Mouse (Mus musculus) CD8-positive naive resting alpha-beta T cell, adult 57 days (primary cell): ENCODE measurements around the gene AK157302. TPM values are rescaled to one million over a fixed set of nuclear protein-coding genes. Genes with fewer than 3 reads are reported as not detected.

ENCODE experiments used
- total RNA-seq: library from RNA; stranded (reverse); gene quantifications from one replicate; pipeline ENCODE4 v1.2.4, GENCODE M21; 2023

Gene AK157302
- total RNA-seq: 5.6 TPM

DNA sequence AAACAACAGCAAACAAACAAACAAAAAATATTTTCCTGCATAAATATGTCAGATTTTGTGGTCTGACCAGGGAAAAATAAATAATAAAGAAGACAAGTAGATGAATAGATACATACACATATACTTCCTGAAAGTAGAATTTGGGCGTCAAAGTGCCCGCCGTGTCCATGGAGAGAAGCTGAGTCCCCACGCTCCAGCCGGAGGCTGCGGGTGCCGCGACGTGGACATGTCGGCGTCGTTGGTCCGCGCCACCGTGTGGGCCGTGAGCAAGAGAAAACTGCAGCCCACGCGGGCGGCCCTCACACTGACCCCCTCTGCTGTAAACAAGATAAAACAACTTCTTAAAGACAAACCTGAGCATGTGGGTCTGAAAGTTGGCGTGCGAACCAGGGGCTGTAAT is at the start of gene AK157302:
TSS of gene AK157302 (plus strand) at position 144 of the 400 bp plus-strand sequence.

DNA sequence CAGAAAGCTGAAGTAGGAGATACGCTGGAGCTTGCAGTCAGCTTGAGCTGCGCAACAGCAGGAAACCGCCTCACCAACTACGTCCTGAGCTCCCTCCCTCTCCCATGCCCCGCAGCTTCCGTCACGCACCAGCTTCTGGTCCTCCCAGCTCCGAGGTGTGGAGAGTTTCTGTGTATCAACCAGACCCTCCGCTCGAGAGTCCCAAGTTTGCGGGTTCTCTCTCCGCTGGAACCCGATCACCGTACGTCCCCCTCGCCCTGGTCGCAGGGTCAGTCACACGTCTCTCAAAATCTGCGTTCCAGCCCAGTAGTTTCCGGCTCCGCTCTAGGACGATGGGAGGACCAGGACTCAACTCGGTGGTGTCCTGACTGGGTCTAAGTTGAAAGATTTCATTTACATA is 41.6 kb upstream of the AK157302 start, which contains the start of gene Zscan26:
TSS of gene Zscan26 (minus strand) at position 282 of the 400 bp plus-strand sequence.

GRCm38 (mm10) chr13:21468061-21469019 is 26.7 kb upstream of the AK157302 start, which contains the start of gene Nkapl:
Gene Nkapl, minus strand, starts transcription at chr13:21468509.

DNA sequence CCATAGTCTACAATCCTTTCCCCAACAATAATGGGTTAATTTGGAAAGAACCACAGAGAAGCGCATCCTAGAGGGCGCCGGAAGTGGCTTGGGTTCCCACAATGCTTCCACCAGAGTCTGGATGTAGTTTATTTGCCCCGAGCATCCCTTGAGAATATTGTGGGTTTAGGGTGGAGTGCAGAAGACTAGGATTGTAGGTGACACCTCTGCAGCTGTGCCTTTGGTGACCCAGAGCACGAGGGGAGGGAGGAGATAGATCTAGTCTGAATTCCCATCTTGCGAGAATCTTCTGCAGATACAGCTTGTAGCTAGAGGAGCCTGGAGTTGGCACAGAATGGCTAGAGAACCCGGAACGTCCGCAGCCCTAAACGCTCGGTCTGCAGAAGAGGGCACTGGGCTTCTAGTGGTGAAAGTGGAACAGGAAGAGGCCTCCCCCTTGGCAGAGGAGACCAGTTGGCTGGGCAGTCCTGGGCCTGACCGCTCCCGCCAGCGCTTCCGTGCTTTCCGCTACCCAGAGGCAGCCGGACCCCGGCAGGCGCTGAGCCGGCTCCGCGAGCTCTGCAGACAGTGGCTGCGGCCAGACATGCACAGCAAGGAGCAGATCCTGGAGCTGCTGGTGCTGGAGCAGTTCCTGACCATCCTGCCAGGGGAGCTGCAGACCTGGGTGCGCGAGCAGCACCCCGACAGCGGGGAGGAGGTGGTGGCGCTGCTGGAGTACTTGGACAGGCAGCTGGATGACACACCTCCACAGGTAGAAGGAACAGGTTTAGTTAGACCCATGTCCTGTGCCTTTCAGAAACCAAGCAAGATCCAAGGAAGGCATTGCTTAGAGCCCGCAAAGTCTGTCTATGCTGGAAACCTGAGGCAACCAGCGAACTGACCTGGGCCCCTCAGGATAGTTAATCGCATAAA is 16.0 kb upstream of the AK157302 start, which contains the start of the genes Zkscan4 and Gm10065:
TSS of gene Zkscan4 (plus strand) at position 149 of the 912 bp plus-strand sequence.
TSS of gene Gm10065 (minus strand) at position 683 of the 912 bp plus-strand sequence.

DNA sequence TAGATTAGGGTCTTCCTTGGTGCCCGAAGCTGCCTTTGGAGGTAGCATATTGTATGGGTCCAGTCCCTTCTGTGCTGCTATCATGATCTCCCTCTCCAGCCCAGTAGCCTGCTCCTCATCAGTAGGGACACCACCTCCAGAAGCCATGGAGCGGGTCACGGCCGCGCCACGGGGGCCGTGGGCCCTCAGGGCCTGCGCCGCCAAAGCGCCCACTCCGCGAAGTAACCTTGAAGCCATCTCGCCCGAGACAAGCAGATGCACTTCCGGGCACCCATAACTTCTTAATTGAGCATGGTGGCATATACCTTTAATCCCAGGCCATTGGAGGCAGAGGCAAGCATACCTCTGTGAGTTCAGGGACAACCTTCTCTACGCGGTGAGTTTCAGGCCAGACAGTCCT is 6.2 kb downstream of the AK157302 start, which contains the start of gene Gm11273:
TSS of gene Gm11273 (minus strand) at position 237 of the 400 bp plus-strand sequence.

GRCm38 (mm10) chr13:21530781-21531201 is 35.8 kb downstream of the AK157302 start, which contains the start of gene Zkscan8:
Gene Zkscan8, minus strand, starts transcription at chr13:21531120.

GRCm38 (mm10) chr13:21542708-21543107 is 47.7 kb downstream of the AK157302 start, which contains the start of gene Olfr1366:
Gene Olfr1366, minus strand, starts transcription at chr13:21542808.

Other genes starting within 250 kb of the AK157302 start
- gene Gpx5, start 202.5 kb upstream of the AK157302 start, total RNA-seq: not detected
- not detected for gene Gpx6, start 183.1 kb upstream of the AK157302 start, total RNA-seq
- gene Olfr1367, start 148.3 kb upstream of the AK157302 start, total RNA-seq: not detected
- 7.0 TPM for gene Zscan12, start 132.4 kb upstream of the AK157302 start, total RNA-seq
- gene Zkscan3, start 92.5 kb upstream of the AK157302 start, total RNA-seq: 62.2 TPM
- 0.58 TPM for gene Pgbd1, start 54.2 kb upstream of the AK157302 start, total RNA-seq
- gene Zscan26, start 41.5 kb upstream of the AK157302 start, total RNA-seq: 51.2 TPM
- gene Nkapl, start 26.7 kb upstream of the AK157302 start, total RNA-seq: not detected
- gene Zkscan4, start 16.3 kb upstream of the AK157302 start, total RNA-seq: not detected
- not detected for gene Gm10065, start 15.8 kb upstream of the AK157302 start, total RNA-seq
- 14.0 TPM for gene Gm11273, start 6.2 kb downstream of the AK157302 start, total RNA-seq
- 11.5 TPM for gene Zkscan8, start 35.9 kb downstream of the AK157302 start, total RNA-seq
- gene Olfr1366, start 47.6 kb downstream of the AK157302 start, total RNA-seq: not detected
- not detected for gene Olfr1535, start 64.7 kb downstream of the AK157302 start, total RNA-seq
- gene Olfr1364, start 86.5 kb downstream of the AK157302 start, total RNA-seq: not detected
- not detected for gene Olfr1362, start 118.8 kb downstream of the AK157302 start, total RNA-seq
- not detected for gene Olfr11, start 147.3 kb downstream of the AK157302 start, total RNA-seq
- not detected for gene Olfr1361, start 168.2 kb downstream of the AK157302 start, total RNA-seq
- gene Olfr1360, start 182.2 kb downstream of the AK157302 start, total RNA-seq: not detected
- gene Olfr1359, start 202.9 kb downstream of the AK157302 start, total RNA-seq: not detected
- 29.9 TPM for gene Hist1h2bl, start 220.9 kb downstream of the AK157302 start, total RNA-seq
- 37.0 TPM for gene Hist1h2ai, start 221.2 kb downstream of the AK157302 start, total RNA-seq
- 46.7 TPM for gene Hist1h3h, start 222.4 kb downstream of the AK157302 start, total RNA-seq
- gene Hist1h2bm, start 226.8 kb downstream of the AK157302 start, total RNA-seq: 4.5 TPM
- gene Hist1h4j, start 239.8 kb downstream of the AK157302 start, total RNA-seq: 10.9 TPM